Mouse (Mus musculus) forebrain, embryonic 12.5 days (tissue): ENCODE measurements around the gene Ntpcr. TPM values are rescaled to one million over a fixed set of nuclear protein-coding genes. Genes with fewer than 3 reads are reported as not detected.
A peak's percentile ranks its signal among the peaks of the same experiment; 100 is the strongest.

Experiments used
- ATAC-seq: fragments of 200-750 bp; cut with Nextera tagmentation; 2 replicates; pipeline ENCODE4 v1.8.0; 2017; ENCODE audit warnings: moderate TSS enrichment; ENCODE audit not compliant: low FRiP score
- H3K27ac ChIP-seq: fragments of 300-500 bp; sonication (generic); 2 replicates; pipeline ENCODE4 v1.5.1; 2016; ENCODE audit warnings: mild to moderate bottlenecking
- H3K27me3 ChIP-seq: fragments of 300-500 bp; sonication (generic); 2 replicates; pipeline ENCODE4 v1.6.1; 2016; ENCODE audit warnings: mild to moderate bottlenecking
- H3K36me3 ChIP-seq: fragments of 300-500 bp; sonication (generic); replicated peaks from 2 replicates; pipeline ENCODE4 v1.6.1; 2016; ENCODE audit warnings: mild to moderate bottlenecking
- H3K4me1 ChIP-seq: fragments of 300-500 bp; sonication (generic); 2 replicates; pipeline ENCODE4 v1.6.1; 2016
- H3K4me2 ChIP-seq: fragments of 300-500 bp; sonication (generic); 2 replicates; pipeline ENCODE4 v1.6.1; 2016; ENCODE audit warnings: mild to moderate bottlenecking, moderate library complexity
- H3K4me3 ChIP-seq: fragments of 300-500 bp; sonication (generic); replicated peaks from 2 replicates; pipeline ENCODE4 v1.5.1; 2016; ENCODE audit warnings: mild to moderate bottlenecking
- H3K9ac ChIP-seq: fragments of 300-500 bp; sonication (generic); 2 replicates; pipeline ENCODE4 v1.6.1; 2016; ENCODE audit warnings: mild to moderate bottlenecking
- H3K9me3 ChIP-seq: fragments of 300-500 bp; sonication (generic); 2 replicates; pipeline ENCODE4 v1.6.1; 2016
- WGBS: fragments of 180-500 bp; shearing (Covaris S2); methylation state at CpG from one replicate; pipeline ENCODE4 v1.1.7; 2016; 5-methylcytosine and 5-hydroxymethylcytosine counted together
- polyA plus RNA-seq: library from polyadenylated mRNA; unstranded; fragments of >200 nt; fragmentation: Nextera tagmentation; extraction: Ambion mirVana; gene quantifications from 2 replicates; pipeline ENCODE4 v1.2.1, GENCODE M21; 2016

The Ntpcr gene
- polyA plus RNA-seq, 1 experiment from 2014 or later = 20.0 TPM

- Histone ChIP-seq H3K36me3 (no peaks in the 10 kb centered on the region), H3K27ac (no peak overlapping the region), H3K4me2 (no peak overlapping the region), H3K9me3 (0 out of 2 replicates have a peak, but pooled peaks cover 8% of the 10 kb centered on the region), H3K27me3 (no peaks in the 10 kb centered on the region), H3K4me3 (no peak overlapping the region), H3K4me1 (no peaks in the 10 kb centered on the region), H3K9ac (no peak overlapping the region)
- ATAC-seq = peak; percentile 41; the same call in 1 of the 2 replicates
- 65% methylated on average over 15 of the region's 15 CpGs for WGBS
Observed at GRCm38 (mm10) chr8:125702868-125703473, 26.8 kb upstream of the Ntpcr start.

DNA sequence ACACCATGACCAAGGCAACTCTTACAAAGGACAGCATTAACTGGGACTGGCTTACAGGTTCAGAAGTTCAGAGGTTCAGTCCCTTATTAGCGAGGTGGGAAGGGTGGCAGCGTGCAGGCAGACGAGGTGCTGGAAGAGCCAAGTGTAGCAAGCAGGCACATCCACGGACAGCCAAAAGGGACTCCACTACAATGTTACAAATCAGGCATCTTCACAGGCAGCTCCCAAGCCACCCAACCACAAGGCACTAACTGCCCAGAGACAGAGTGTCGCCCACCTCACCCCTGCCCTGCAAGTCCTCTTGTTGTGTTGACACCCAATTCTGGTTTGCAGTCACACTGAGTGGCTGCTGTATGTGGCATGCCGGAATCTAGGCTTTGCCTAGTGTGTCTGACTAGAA lies 25.3 kb upstream of the Ntpcr start:
- no peak for ATAC-seq
- no peaks in the 10 kb centered on the region for H3K9me3 ChIP-seq
- no peak overlapping the region for H3K4me2 ChIP-seq
- no peak overlapping the region for H3K9ac ChIP-seq
- no peak overlapping the region for H3K27ac ChIP-seq
- no peaks in the 10 kb centered on the region for H3K27me3 ChIP-seq
- H3K4me1 ChIP-seq = no peaks in the 10 kb centered on the region
- no peak overlapping the region for H3K4me3 ChIP-seq
- 88% methylated on average over 6 of the region's 6 CpGs for WGBS
- no peaks in the 10 kb centered on the region for H3K36me3 ChIP-seq

DNA sequence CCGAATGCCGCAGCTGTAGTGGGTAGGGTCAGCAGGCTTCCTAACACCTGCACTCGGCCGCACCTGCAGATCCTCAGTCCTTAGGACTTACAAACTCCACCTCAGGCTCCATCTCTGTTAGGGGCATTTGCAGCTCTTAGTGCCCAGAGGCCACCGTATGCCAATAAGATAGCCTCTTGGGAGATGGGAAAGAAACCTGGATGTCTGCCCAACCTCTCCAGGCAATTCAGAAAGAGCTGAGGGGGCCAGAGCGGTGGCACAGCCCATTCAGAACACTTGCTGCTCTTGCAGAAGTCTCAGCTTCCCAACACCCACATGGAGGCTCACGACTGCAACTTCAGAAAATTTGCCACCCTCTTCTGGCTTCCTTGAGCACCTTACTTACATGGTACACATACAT lies 23.9 kb upstream of the Ntpcr start:
- Histone ChIP-seq H3K9ac (no peak overlapping the region), H3K36me3 (no peaks in the 10 kb centered on the region), H3K27ac (no peak overlapping the region), H3K27me3 (no peaks in the 10 kb centered on the region), H3K4me1 (no peaks in the 10 kb centered on the region), H3K4me2 (no peak overlapping the region), H3K9me3 (no peaks in the 10 kb centered on the region), H3K4me3 (no peak overlapping the region)
- WGBS = 82% methylated on average over 7 of the region's 7 CpGs
- no peak for ATAC-seq

GRCm38 (mm10) chr8:125709171-125709570 lies 20.6 kb upstream of the Ntpcr start:
- H3K36me3 ChIP-seq = no peaks in the 10 kb centered on the region
- H3K4me2 ChIP-seq = no peak overlapping the region
- H3K4me1 ChIP-seq = no peaks in the 10 kb centered on the region
- WGBS = 86% methylated on average over 5 of the region's 5 CpGs
- no peak overlapping the region for H3K9ac ChIP-seq
- H3K27ac ChIP-seq = no peak overlapping the region
- no peak for ATAC-seq
- H3K9me3 ChIP-seq = no peaks in the 10 kb centered on the region
- H3K4me3 ChIP-seq = no peak overlapping the region
- no peaks in the 10 kb centered on the region for H3K27me3 ChIP-seq

DNA sequence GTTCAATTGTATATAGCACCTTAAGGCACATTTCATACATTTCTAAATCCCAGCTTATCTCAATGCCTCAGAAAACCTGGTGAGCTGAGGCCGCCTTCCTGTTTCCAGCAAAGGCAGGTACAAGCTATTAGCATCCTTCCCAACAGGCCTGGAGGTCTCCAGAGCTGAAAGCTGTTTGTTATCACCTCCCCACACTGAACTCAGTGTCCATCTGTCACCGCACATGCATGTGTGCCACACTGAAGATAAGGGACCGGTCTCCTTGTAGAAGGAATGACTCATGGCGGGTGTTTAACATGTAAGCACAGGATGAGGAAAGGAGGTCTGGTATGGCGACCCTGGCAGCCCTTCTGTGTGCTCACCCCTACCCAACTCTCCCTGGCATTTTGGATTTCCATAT lies 18.2 kb upstream of the Ntpcr start:
- H3K36me3 ChIP-seq = no peaks in the 10 kb centered on the region
- no peak overlapping the region for H3K4me2 ChIP-seq
- 92% methylated on average over 5 of the region's 5 CpGs for WGBS
- H3K27ac ChIP-seq = no peak overlapping the region
- no peak overlapping the region for H3K9ac ChIP-seq
- no peaks in the 10 kb centered on the region for H3K9me3 ChIP-seq
- no peak for ATAC-seq
- no peaks in the 10 kb centered on the region for H3K27me3 ChIP-seq
- peaks cover 5% of the 10 kb centered on the region; the same call in 1 of the 2 replicates for H3K4me1 ChIP-seq
- no peak overlapping the region for H3K4me3 ChIP-seq

DNA sequence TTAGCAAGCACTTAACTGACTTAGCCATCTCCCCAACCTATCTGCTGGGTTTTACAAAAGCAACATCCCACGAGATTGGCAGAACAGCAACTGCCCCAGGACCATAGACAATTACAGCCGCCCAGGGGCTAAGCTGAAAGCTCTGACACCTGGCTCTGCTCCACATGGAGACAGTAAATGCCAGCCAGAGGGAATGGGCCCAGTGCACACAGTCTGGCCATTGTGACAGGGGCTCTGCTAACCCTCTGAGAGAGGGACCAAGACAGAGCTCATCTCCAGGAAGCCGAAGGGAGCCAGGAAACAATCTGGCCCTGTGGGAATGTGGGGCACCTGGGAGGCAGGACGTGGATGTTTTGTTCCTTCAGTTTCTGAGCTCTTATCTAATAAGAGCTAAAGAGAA lies 13.6 kb upstream of the Ntpcr start:
- Histone ChIP-seq H3K9ac (no peak overlapping the region), H3K27ac (no peak overlapping the region), H3K4me2 (no peak overlapping the region), H3K9me3 (no peaks in the 10 kb centered on the region), H3K36me3 (no peaks in the 10 kb centered on the region), H3K27me3 (no peaks in the 10 kb centered on the region), H3K4me3 (no peak overlapping the region), H3K4me1 (peaks cover 12% of the 10 kb centered on the region; the same call in 1 of the 2 replicates)
- no peak for ATAC-seq
- WGBS = 55% methylated on average over 4 of the region's 4 CpGs

- Histone ChIP-seq H3K27ac (no peak overlapping the region), H3K4me1 (peaks cover 12% of the 10 kb centered on the region; the same call in 1 of the 2 replicates), H3K9me3 (no peaks in the 10 kb centered on the region), H3K4me3 (no peak overlapping the region), H3K27me3 (no peaks in the 10 kb centered on the region), H3K9ac (no peak overlapping the region), H3K4me2 (no peak overlapping the region), H3K36me3 (no peaks in the 10 kb centered on the region)
- no peak for ATAC-seq
- whole genome bisulfite sequencing = 38% methylated on average over 7 of the region's 7 CpGs
Observed at GRCm38 (mm10) chr8:125716613-125717012, 13.2 kb upstream of the Ntpcr start.

DNA sequence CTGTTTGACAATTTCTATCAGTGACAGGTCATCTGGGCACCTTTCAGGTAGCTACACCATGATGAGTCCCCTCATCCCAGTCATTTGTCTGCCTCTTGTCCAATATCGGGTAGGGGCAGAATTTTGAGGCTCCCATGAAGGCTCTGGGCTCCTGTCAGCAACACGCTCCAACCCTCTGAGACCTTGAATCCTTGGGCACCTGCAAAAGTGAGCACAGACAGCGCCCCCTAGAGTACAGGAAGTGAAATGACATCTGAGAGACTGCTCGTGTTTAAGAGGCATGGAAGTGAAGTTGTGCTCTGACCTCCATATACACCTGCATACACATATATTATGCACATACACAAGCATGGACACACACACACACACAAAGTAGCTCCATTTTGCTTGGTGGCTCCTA lies 10.8 kb upstream of the Ntpcr start:
- Histone ChIP-seq H3K27ac (no peak overlapping the region), H3K4me3 (no peak overlapping the region), H3K36me3 (no peaks in the 10 kb centered on the region), H3K4me2 (no peak overlapping the region), H3K9ac (no peak overlapping the region), H3K9me3 (no peaks in the 10 kb centered on the region), H3K4me1 (peaks cover 12% of the 10 kb centered on the region; the same call in 1 of the 2 replicates), H3K27me3 (no peaks in the 10 kb centered on the region)
- ATAC-seq = no peak
- 60% methylated on average over 4 of the region's 4 CpGs for WGBS

GRCm38 (mm10) chr8:125722675-125723074 lies 7.1 kb upstream of the Ntpcr start:
- no peak overlapping the region for H3K4me2 ChIP-seq
- WGBS = 94% methylated on average over 7 of the region's 7 CpGs
- no peak overlapping the region for H3K9ac ChIP-seq
- no peak for ATAC-seq
- H3K9me3 ChIP-seq = no peaks in the 10 kb centered on the region
- no peaks in the 10 kb centered on the region for H3K4me1 ChIP-seq
- H3K4me3 ChIP-seq = no peak overlapping the region
- H3K36me3 ChIP-seq = no peaks in the 10 kb centered on the region
- no peaks in the 10 kb centered on the region for H3K27me3 ChIP-seq
- no peak overlapping the region for H3K27ac ChIP-seq

DNA sequence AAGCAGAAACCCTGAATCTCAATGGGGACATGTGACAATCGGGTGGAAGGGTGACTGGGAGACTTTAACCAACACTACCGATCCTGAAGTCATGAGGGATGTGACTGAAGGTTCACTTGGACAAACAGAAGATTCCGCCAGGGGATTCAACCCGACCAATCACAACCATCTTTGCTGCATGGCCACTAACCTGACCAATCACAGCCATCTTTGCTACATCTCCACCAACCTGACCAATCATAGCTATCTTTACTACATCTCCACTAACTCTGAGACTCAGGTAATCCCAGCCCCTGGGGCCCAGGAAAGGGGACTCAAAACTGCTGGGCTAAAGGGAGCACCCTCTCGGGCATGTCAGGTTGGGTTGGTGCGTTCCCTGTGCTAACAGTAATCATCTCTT lies 6.3 kb upstream of the Ntpcr start:
- WGBS = 95% methylated on average over 6 of the region's 6 CpGs
- H3K4me3 ChIP-seq = no peak overlapping the region
- H3K36me3 ChIP-seq = no peaks in the 10 kb centered on the region
- H3K27me3 ChIP-seq = no peaks in the 10 kb centered on the region
- no peak overlapping the region for H3K9ac ChIP-seq
- H3K4me1 ChIP-seq = no peaks in the 10 kb centered on the region
- no peak overlapping the region for H3K4me2 ChIP-seq
- H3K27ac ChIP-seq = no peak overlapping the region
- no peak for ATAC-seq
- no peaks in the 10 kb centered on the region for H3K9me3 ChIP-seq

- H3K27me3 ChIP-seq = no peaks in the 10 kb centered on the region
- no peak overlapping the region for H3K4me2 ChIP-seq
- no peak for ATAC-seq
- no peak overlapping the region for H3K4me3 ChIP-seq
- H3K4me1 ChIP-seq = no peaks in the 10 kb centered on the region
- H3K9ac ChIP-seq = no peak overlapping the region
- 79% methylated on average over 6 of the region's 6 CpGs for WGBS
- H3K27ac ChIP-seq = no peak overlapping the region
- no peaks in the 10 kb centered on the region for H3K9me3 ChIP-seq
- H3K36me3 ChIP-seq = no peaks in the 10 kb centered on the region
Observed at GRCm38 (mm10) chr8:125725037-125725820, 4.5 kb upstream of the Ntpcr start.

DNA sequence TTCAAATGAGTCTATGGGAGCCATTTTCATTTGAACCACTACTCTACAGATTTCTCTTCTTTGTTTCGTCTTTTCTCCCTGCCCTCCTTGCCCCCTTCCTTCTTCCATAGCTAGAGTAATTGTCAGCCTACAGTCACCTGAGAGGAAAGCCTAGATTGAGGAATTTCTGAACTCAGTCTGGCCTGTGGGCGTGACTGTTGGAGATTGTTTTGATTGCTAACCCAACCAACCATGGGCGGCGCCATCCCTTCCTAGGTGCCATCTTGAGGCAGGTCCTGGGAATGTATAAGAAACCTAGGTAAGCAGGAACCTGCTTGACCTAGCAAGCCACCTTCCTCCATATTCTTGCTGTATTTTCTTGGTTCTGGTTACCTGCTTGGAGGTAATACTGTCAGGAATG lies 3.6 kb upstream of the Ntpcr start:
- Histone ChIP-seq H3K4me2 (no peak overlapping the region), H3K9me3 (no peaks in the 10 kb centered on the region), H3K4me3 (no peak overlapping the region), H3K36me3 (no peaks in the 10 kb centered on the region), H3K4me1 (no peaks in the 10 kb centered on the region; the same call in 1 of the 2 replicates), H3K27ac (no peak overlapping the region), H3K27me3 (no peaks in the 10 kb centered on the region), H3K9ac (no peak overlapping the region)
- WGBS = 94% methylated on average over 4 of the region's 4 CpGs
- ATAC-seq = no peak

DNA sequence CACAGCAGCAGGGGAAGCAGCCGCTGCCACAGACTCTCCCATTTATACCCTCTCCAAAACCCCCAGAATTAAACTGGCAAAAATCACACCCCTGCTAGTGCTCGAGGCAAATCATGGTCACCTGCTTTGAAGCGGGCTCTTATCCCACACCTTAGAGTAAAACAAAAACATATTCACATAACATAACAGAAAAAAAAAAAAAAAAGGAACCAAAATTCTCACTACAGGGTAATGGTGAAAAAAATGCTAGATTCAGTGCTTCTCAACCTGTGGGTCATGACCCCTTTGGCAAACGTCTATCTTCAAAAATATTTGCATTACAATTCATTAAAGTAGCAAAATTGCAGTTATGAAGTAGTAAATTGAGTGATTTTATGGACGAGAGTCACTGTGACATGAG lies 2.8 kb upstream of the Ntpcr start:
- WGBS = 85% methylated on average over 5 of the region's 5 CpGs
- no peak overlapping the region for H3K4me2 ChIP-seq
- no peaks in the 10 kb centered on the region for H3K9me3 ChIP-seq
- H3K4me3 ChIP-seq = no peak overlapping the region
- no peaks in the 10 kb centered on the region; the same call in 1 of the 2 replicates for H3K4me1 ChIP-seq
- H3K27ac ChIP-seq = no peak overlapping the region
- no peaks in the 10 kb centered on the region for H3K27me3 ChIP-seq
- H3K36me3 ChIP-seq = no peaks in the 10 kb centered on the region
- no peak for ATAC-seq
- H3K9ac ChIP-seq = no peak overlapping the region
